Mouse (Mus musculus) heart, postnatal 0 days (tissue): ENCODE results near the gene Pbp2. TPM values are rescaled to one million over a fixed set of nuclear protein-coding genes. Genes with fewer than 3 reads are reported as not detected.

Source experiments
- ATAC-seq: fragments of 200-750 bp; cut with Nextera tagmentation; 2 replicates; pipeline ENCODE4 v1.8.0; 2017; ENCODE audit warnings: low read depth, moderate number of reproducible peaks, moderate library complexity; ENCODE audit not compliant: insufficient read depth
- DNase-seq: peaks from one replicate; pipeline ENCODE4 v3.0.0-alpha.2; 2016; ENCODE audit warnings: low spot score
- H3K27ac ChIP-seq: fragments of 300-500 bp; sonication (generic); 2 replicates; pipeline ENCODE4 v1.5.1; 2014; ENCODE audit warnings: low read depth, mild to moderate bottlenecking
- H3K27me3 ChIP-seq: fragments of 300-500 bp; sonication (generic); 2 replicates; pipeline ENCODE4 v1.6.1; 2014; ENCODE audit warnings: low read length, mixed read lengths; ENCODE audit not compliant: control insufficient read depth, insufficient read depth
- H3K36me3 ChIP-seq: fragments of 300-500 bp; sonication (generic); replicated peaks from 2 replicates; pipeline ENCODE4 v1.6.1; 2014; ENCODE audit warnings: low read length, mixed read lengths; ENCODE audit not compliant: control insufficient read depth, insufficient read depth
- H3K4me1 ChIP-seq: fragments of 300-500 bp; sonication (generic); 2 replicates; pipeline ENCODE4 v1.6.1; 2014; ENCODE audit warnings: antibody characterized with exemption; ENCODE audit not compliant: control insufficient read depth, insufficient read depth
- H3K4me2 ChIP-seq: fragments of 300-500 bp; sonication (generic); 2 replicates; pipeline ENCODE4 v1.6.1; 2014; ENCODE audit warnings: low read depth, mild to moderate bottlenecking, low read length, moderate library complexity
- H3K4me3 ChIP-seq: fragments of 300-500 bp; sonication (generic); 2 replicates; pipeline ENCODE4 v1.5.1; 2014; ENCODE audit warnings: low read depth, low read length
- H3K9ac ChIP-seq: fragments of 300-500 bp; sonication (generic); replicated peaks from 2 replicates; pipeline ENCODE4 v1.6.1; 2014; ENCODE audit warnings: low read depth, low read length, mixed read lengths
- H3K9me3 ChIP-seq: fragments of 300-500 bp; sonication (generic); replicated peaks from 2 replicates; pipeline ENCODE4 v1.6.1; 2016; ENCODE audit warnings: low read length; ENCODE audit not compliant: control insufficient read depth
- CTCF ChIP-seq: IDR thresholded peaks from 2 replicates; pipeline ENCODE4 v1.5.1; 2016; ENCODE audit warnings: antibody characterized with exemption, control low read depth, low read depth
- EP300 ChIP-seq: IDR thresholded peaks from 2 replicates; pipeline ENCODE4 v1.6.1; 2016; ENCODE audit warnings: antibody characterized with exemption, low read depth
- WGBS: fragments of 180-500 bp; shearing (Covaris S2); extraction: QIAGEN DNeasy Blood & Tissue Kit; methylation state at CpG from one replicate; pipeline ENCODE4 v1.1.7; 2014; 5-methylcytosine and 5-hydroxymethylcytosine counted together
- polyA plus RNA-seq: library from polyadenylated mRNA; unstranded; fragments of >200 nt; fragmentation: Nextera tagmentation; extraction: Ambion mirVana; gene quantifications from 2 replicates; pipeline ENCODE4 v1.2.1, GENCODE M21; 2015
- total RNA-seq: library from RNA; depleted of rRNA; stranded (reverse); fragments of >200 nt; gene quantifications from 2 replicates; pipeline ENCODE4 v1.2.3, GENCODE M21; 2014; ENCODE audit warnings: low replicate concordance; rRNA removed

The Pbp2 gene
- not detected in 2 replicates for total RNA-seq
- polyA plus RNA-seq, result not detected in 2 replicates

DNA sequence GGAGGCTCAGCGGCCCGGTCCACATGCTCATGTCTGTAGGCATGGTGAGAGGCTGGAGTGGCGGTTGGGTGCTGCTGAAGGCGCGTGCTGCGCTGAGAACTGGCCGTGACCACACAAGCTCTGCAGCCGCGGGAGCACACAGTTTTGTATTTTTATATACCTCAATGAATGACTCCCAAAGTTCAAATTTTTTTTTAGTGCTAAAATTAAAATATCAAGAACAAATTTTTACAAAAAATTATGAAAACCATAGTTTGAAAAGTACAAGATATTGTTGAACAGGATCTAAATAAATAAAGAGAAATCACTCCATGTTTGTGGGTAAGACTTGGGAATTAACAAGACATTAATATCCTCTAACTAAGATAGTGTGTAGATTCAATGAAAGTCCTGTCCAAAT, at the start of gene Pbp2:
Gene Pbp2, minus strand, starts transcription at position 101 of the 400 bp plus-strand sequence.
- Histone ChIP-seq H3K36me3 (no peaks in the 10 kb centered on the region), H3K4me2 (no peak within 1 kb of the TSS), H3K4me1 (no peaks in the 10 kb centered on the region), H3K9me3 (no peaks in the 10 kb centered on the region), H3K9ac (no peak within 1 kb of the TSS), H3K4me3 (no peak within 1 kb of the TSS), H3K27ac (no peak within 1 kb of the TSS), H3K27me3 (no peaks in the 10 kb centered on the region)
- DNase-seq (no peak), ATAC-seq (no peak)
- 96% methylated on average over 9 of the region's 9 CpGs for WGBS
- no peak for TF ChIP-seq EP300
- no peak for TF ChIP-seq CTCF

DNA sequence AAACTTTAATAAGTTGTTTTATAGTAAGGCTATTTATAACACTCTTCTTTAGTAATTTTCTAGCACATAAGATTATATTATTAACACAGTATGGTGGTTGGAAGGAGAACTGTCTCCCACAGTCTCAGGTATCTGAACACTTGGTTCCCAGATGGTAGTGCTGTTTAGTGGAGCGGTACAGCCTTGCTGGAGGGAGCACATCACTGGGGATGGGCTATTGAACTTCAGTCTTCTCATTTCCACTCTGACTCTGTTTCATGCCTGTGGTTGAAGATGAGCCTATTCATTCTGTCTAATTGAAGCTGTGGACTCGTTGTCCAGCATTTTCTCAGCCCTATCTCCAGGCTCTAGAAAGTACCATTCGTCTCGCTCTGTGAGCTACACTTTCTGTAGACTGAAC, 44.7 kb upstream of the Pbp2 start:
- Histone ChIP-seq H3K27ac (no peak overlapping the region), H3K4me2 (no peak overlapping the region), H3K4me1 (peaks cover 7% of the 10 kb centered on the region; the same call in 1 of the 2 replicates), H3K9ac (no peak overlapping the region), H3K9me3 (no peaks in the 10 kb centered on the region), H3K4me3 (no peak overlapping the region), H3K27me3 (no peaks in the 10 kb centered on the region), H3K36me3 (no peaks in the 10 kb centered on the region)
- ATAC-seq (no peak), DNase-seq (no peak)
- TF ChIP-seq EP300 (no peak), CTCF (no peak)
- 89% methylated on average over 4 of the region's 4 CpGs for WGBS

DNA sequence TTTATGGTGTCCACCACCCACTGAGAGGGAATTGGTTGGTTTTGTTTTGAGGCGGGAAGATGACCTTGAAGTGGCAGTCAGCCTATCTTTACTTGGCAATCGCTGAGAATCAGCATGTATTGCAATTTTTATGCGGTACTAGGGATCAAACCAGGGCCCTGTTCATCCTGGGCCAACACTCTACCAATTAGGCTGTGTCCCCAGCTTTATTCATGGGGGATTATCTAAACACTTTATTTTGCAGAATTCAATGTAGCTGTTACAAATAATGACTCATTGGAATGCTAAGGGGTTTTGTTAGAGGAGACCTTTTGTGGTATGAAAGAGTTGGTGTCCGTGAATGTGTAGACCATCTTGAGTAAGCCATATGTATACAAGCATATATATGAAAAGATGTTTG, 42.3 kb upstream of the Pbp2 start:
- H3K27ac ChIP-seq, result no peak overlapping the region
- no peaks in the 10 kb centered on the region for H3K9me3 ChIP-seq
- DNase-seq (no peak), ATAC-seq (no peak)
- H3K4me1 ChIP-seq, result peaks cover 7% of the 10 kb centered on the region; the same call in 1 of the 2 replicates
- WGBS, result 79% methylated on average over 4 of the region's 4 CpGs
- H3K4me2 ChIP-seq, result no peak overlapping the region
- H3K27me3 ChIP-seq, result no peaks in the 10 kb centered on the region
- H3K9ac ChIP-seq, result no peak overlapping the region
- no peak overlapping the region for H3K4me3 ChIP-seq
- no peaks in the 10 kb centered on the region for H3K36me3 ChIP-seq
- TF ChIP-seq CTCF (no peak), EP300 (no peak)

DNA sequence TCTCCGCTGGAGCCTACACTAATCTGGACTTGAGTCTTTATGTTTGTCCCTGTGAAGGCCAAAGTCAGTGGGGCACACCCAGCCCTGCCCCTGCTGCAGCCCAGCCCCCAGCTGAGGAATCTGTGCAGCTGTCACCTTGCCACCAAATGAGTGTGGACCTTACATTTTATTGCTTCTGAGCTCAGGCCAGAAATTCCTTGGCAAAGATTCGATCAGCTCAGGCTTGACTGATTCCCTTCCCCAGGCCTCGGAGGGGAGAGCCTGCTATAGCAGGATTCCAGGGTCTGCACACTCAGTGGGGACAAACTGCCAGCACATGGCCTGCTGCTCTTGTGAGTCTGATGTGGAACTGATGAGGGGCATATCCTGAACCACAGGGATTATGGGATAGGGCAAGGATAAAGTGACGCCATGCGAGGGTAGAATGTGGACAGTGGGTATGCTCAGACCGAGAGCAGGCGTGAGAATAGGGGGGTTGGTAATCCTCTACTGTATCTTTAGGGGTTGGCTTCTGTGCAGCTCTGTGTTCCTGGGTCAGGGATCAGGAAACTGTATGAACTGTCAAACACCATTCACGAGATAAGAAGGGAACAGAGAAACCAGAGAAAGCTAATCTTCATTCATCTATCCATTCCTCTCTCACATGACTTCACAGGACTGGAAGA, 41.6 kb upstream of the Pbp2 start:
- Histone ChIP-seq H3K4me3 (no peak overlapping the region), H3K4me1 (peaks cover 7% of the 10 kb centered on the region; the same call in 1 of the 2 replicates), H3K27ac (no peak overlapping the region), H3K27me3 (no peaks in the 10 kb centered on the region), H3K36me3 (no peaks in the 10 kb centered on the region), H3K9ac (no peak overlapping the region), H3K4me2 (no peak overlapping the region), H3K9me3 (no peaks in the 10 kb centered on the region)
- no peak for DNase-seq
- peak; percentile 33; the same call in 1 of the 2 replicates for ATAC-seq
- WGBS, result 50% methylated on average over 8 of the region's 8 CpGs
- TF ChIP-seq EP300 (no peak), CTCF (no peak)

DNA sequence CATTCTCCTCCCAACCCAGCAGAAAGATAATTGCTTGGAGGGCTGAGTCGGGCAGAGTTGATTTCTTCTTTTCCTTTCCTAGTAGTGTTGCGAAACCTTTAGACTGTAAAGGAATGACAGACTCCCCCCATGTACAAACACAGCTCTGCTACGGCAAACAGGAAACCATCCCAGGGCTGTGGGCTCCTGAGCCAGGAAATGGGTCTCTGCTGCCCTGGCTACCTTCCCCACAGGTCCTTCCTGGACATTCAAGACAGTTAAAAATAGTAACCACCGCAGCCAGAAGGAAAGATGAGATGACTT, 30.8 kb upstream of the Pbp2 start:
- DNase-seq (no peak), ATAC-seq (peak; percentile 41; the same call in 1 of the 2 replicates)
- H3K4me3 ChIP-seq, result no peak overlapping the region
- H3K9me3 ChIP-seq, result no peaks in the 10 kb centered on the region
- H3K27me3 ChIP-seq, result no peaks in the 10 kb centered on the region
- H3K27ac ChIP-seq, result peak overlapping the region; percentile 9
- H3K4me1 ChIP-seq, result no peaks in the 10 kb centered on the region; the same call in 1 of the 2 replicates
- H3K4me2 ChIP-seq, result no peak overlapping the region
- 0 out of 2 replicates have a peak, but pooled peaks have one; percentile 14 for TF ChIP-seq EP300
- TF ChIP-seq CTCF, result no peak
- H3K36me3 ChIP-seq, result no peaks in the 10 kb centered on the region
- 45% methylated on average over 4 of the region's 4 CpGs for WGBS
- no peak overlapping the region for H3K9ac ChIP-seq
